33 mouse cellular contexts compared by ENCODE assay signal in the genomic region with DNA sequence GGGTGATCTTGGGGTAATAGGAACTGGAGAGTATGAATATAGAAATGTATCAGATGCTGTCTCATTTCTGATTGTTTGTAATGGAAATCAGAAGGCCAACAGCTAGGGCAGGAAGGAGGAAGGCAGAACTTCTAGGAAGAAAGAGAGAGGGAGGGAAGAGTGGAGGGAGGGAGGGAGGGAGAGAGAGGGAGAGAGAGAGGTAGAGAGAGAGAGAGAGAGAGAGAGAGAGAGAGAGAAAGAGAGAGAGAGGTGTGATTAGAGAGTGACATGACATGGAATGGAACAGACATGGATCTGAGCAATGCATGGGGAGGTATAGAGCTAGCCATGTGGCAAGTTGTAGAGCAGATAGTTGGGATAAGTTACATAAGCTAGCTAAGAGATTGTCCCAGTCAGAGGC. TPM values are rescaled to one million over a fixed set of nuclear protein-coding genes. Genes with fewer than 3 reads are reported as not detected.
"Had no signal": no experiment of that assay in that cellular context is flagged by ENCODE, and none has a peak within 500 bp of the region (broad histone marks: within the 10 kb centered on the region; RNA-seq: fewer than 3 reads in every experiment).

No protein-coding gene starts in this region.

- H3K4me3 ChIP-seq: embryonic facial prominence, embryonic 10.5 days; embryonic facial prominence, embryonic 12.5 days; embryonic facial prominence, embryonic 13.5 days; embryonic facial prominence, embryonic 15.5 days; erythroblast, embryonic 14.5 days; forebrain, embryonic 10.5 days; forebrain, embryonic 12.5 days; forebrain, embryonic 13.5 days; forebrain, embryonic 15.5 days; gastrocnemius, adult 2 months; heart, adult 2 months had no signal

- DNase-seq: cerebellum, adult 9-10 months; cerebellum, adult 9-11 months; cerebellum, postnatal 10 days; cerebellum, postnatal 14 days; cerebellum, postnatal 25 days; cerebellum, postnatal 36 days; embryo, embryonic 11 days; forebrain, postnatal 0 days; gastrocnemius, adult 2 months; gastrocnemius, postnatal 10 days; gastrocnemius, postnatal 14 days; gastrocnemius, postnatal 25 days; gastrocnemius, postnatal 36 days; heart, adult 11 months; heart, adult 18-20 months; heart, adult 2 months had no signal

- H3K4me2 ChIP-seq: embryonic facial prominence, embryonic 12.5 days; embryonic facial prominence, embryonic 13.5 days; embryonic facial prominence, embryonic 15.5 days; forebrain, embryonic 12.5 days; forebrain, embryonic 13.5 days; forebrain, embryonic 15.5 days had no signal

- H3K9ac ChIP-seq: embryonic facial prominence, embryonic 12.5 days; embryonic facial prominence, embryonic 13.5 days; embryonic facial prominence, embryonic 15.5 days; forebrain, embryonic 12.5 days; forebrain, embryonic 13.5 days; forebrain, embryonic 15.5 days; forebrain, postnatal 0 days had no signal

- ATAC-seq: forebrain, embryonic 13.5 days; forebrain, embryonic 14.5 days; forebrain, embryonic 15.5 days; forebrain, embryonic 16.5 days; forebrain, postnatal 0 days had no signal

- H3K9me3 ChIP-seq: embryonic facial prominence, embryonic 15.5 days had no signal

- H3K4me1 ChIP-seq: embryonic facial prominence, embryonic 10.5 days; embryonic facial prominence, embryonic 12.5 days; embryonic facial prominence, embryonic 13.5 days; embryonic facial prominence, embryonic 15.5 days; forebrain, embryonic 10.5 days; forebrain, embryonic 12.5 days; forebrain, embryonic 13.5 days; forebrain, embryonic 15.5 days had no signal

- H3K27me3 ChIP-seq: embryonic facial prominence, embryonic 12.5 days; embryonic facial prominence, embryonic 13.5 days; embryonic facial prominence, embryonic 15.5 days; forebrain, embryonic 12.5 days; forebrain, embryonic 13.5 days; forebrain, embryonic 15.5 days had no signal

- H3K27ac ChIP-seq: embryonic facial prominence, embryonic 10.5 days; embryonic facial prominence, embryonic 12.5 days; embryonic facial prominence, embryonic 13.5 days; embryonic facial prominence, embryonic 15.5 days; forebrain, embryonic 10.5 days; forebrain, embryonic 12.5 days; forebrain, embryonic 13.5 days; forebrain, embryonic 15.5 days; gastrocnemius, adult 2 months; heart, adult 2 months had no signal

- H3K36me3 ChIP-seq: embryonic facial prominence, embryonic 10.5 days; embryonic facial prominence, embryonic 12.5 days; embryonic facial prominence, embryonic 13.5 days; embryonic facial prominence, embryonic 15.5 days; forebrain, embryonic 10.5 days; forebrain, embryonic 12.5 days; forebrain, embryonic 15.5 days had no signal

RNA-seq across cellular contexts. Expression of a gene that starts 15.4 kb away (rescaled TPM):
- polyA plus RNA-seq: cortical plate, adult 2 months; embryonic facial prominence, embryonic 10.5 days; embryonic facial prominence, embryonic 11.5 days; embryonic facial prominence, embryonic 12.5 days; embryonic facial prominence, embryonic 13.5 days; embryonic facial prominence, embryonic 14.5 days; embryonic facial prominence, embryonic 15.5 days; erythroblast, embryonic 14.5 days; forebrain, embryonic 10.5 days; forebrain, embryonic 11.5 days; forebrain, embryonic 12.5 days; forebrain, embryonic 13.5 days; forebrain, embryonic 14.5 days; forebrain, embryonic 15.5 days; forebrain, embryonic 16.5 days; forebrain, postnatal 0 days; frontal cortex, adult 2 months; gonadal fat pad, adult 2 months; heart, adult 2 months had no signal

RNA-seq across cellular contexts. Expression of a gene that starts 17.3 kb away (rescaled TPM):
- polyA plus RNA-seq: cortical plate, adult 2 months; embryonic facial prominence, embryonic 10.5 days; embryonic facial prominence, embryonic 11.5 days; embryonic facial prominence, embryonic 12.5 days; embryonic facial prominence, embryonic 13.5 days; embryonic facial prominence, embryonic 14.5 days; embryonic facial prominence, embryonic 15.5 days; erythroblast, embryonic 14.5 days; forebrain, embryonic 10.5 days; forebrain, embryonic 11.5 days; forebrain, embryonic 12.5 days; forebrain, embryonic 13.5 days; forebrain, embryonic 14.5 days; forebrain, embryonic 15.5 days; forebrain, embryonic 16.5 days; forebrain, postnatal 0 days; frontal cortex, adult 2 months; gonadal fat pad, adult 2 months; heart, adult 2 months had no signal

RNA-seq across cellular contexts. Expression of a gene that starts 42.4 kb away (rescaled TPM):
- polyA plus RNA-seq: cortical plate, adult 2 months; embryonic facial prominence, embryonic 10.5 days; embryonic facial prominence, embryonic 11.5 days; embryonic facial prominence, embryonic 12.5 days; embryonic facial prominence, embryonic 13.5 days; embryonic facial prominence, embryonic 14.5 days; embryonic facial prominence, embryonic 15.5 days; erythroblast, embryonic 14.5 days; forebrain, embryonic 10.5 days; forebrain, embryonic 11.5 days; forebrain, embryonic 12.5 days; forebrain, embryonic 13.5 days; forebrain, embryonic 14.5 days; forebrain, embryonic 15.5 days; forebrain, embryonic 16.5 days; forebrain, postnatal 0 days; frontal cortex, adult 2 months; gonadal fat pad, adult 2 months; heart, adult 2 months had no signal

RNA-seq across cellular contexts. Expression of a gene that starts 55.3 kb away (rescaled TPM):
- polyA plus RNA-seq: cortical plate, adult 2 months; embryonic facial prominence, embryonic 10.5 days; embryonic facial prominence, embryonic 11.5 days; embryonic facial prominence, embryonic 12.5 days; embryonic facial prominence, embryonic 13.5 days; embryonic facial prominence, embryonic 14.5 days; embryonic facial prominence, embryonic 15.5 days; erythroblast, embryonic 14.5 days; forebrain, embryonic 10.5 days; forebrain, embryonic 11.5 days; forebrain, embryonic 12.5 days; forebrain, embryonic 13.5 days; forebrain, embryonic 14.5 days; forebrain, embryonic 15.5 days; forebrain, embryonic 16.5 days; forebrain, postnatal 0 days; frontal cortex, adult 2 months; gonadal fat pad, adult 2 months; heart, adult 2 months had no signal
